Mouse (Mus musculus) bone marrow, adult 2 months (tissue): ENCODE data around the gene Itpk1.

Source experiments
- CTCF ChIP-seq: fragments of 200-500 bp; IDR thresholded peaks from 2 replicates; pipeline ENCODE4 v1.5.1; 2011; ENCODE audit warnings: low read length, control low read depth; ENCODE audit not compliant: control insufficient read depth, insufficient read depth
- POLR2A ChIP-seq: fragments of 200-500 bp; IDR thresholded peaks from 2 replicates; pipeline ENCODE4 v1.6.1; 2011; ENCODE audit warnings: low read depth, mild to moderate bottlenecking, control low read depth, low read length, borderline replicate concordance; ENCODE audit not compliant: control insufficient read depth

DNA sequence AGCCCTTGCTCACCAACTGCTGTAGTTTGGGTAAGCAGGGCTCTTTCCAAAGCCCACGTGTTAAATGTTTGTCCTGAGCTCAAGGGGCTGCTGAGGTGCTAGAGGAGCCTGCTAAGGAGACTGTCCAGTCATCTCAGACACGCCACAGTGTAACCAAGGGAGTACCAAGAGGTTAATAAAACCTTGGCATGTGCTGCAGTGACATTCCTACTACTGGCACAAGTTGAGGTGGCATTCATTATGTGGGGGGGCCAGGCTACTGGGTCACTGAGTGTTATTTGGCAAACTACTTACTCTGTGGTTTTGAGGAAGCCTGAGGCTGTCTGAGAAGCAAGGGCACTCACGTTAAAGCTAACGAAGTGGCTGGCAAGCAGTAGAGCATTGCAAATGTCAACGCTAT, 134.0 kb downstream of the Itpk1 start:
- TF ChIP-seq CTCF (no peak), POLR2A (no peak)
